Comparison of ENCODE assay signal across 9 mouse cellular contexts in genomic region chr1:155529120-155529963, GRCm38 (mm10). TPM values are rescaled to one million over a fixed set of nuclear protein-coding genes. Genes with fewer than 3 reads are reported as not detected.
DNase-seq lines count a peak whose midpoint lies in the region; ATAC-seq and TF ChIP-seq lines count a peak whose summit lies in the region.
"Had no signal": no experiment of that assay in that cellular context is flagged by ENCODE, and none has a peak within 500 bp of the region (broad histone marks: within the 10 kb centered on the region; RNA-seq: fewer than 3 reads in every experiment).

No protein-coding gene starts in this region.

- DNase-seq in cerebellum, adult 2 months: peak; percentile 31 to 50
- DNase-seq in cerebellum, adult 9-10 months: no peak
- DNase-seq in lung, embryonic 14.5 days: peak; percentile 26
- no peak for DNase-seq in lung, adult 2 months
- no peak for DNase-seq in layer of hippocampus, adult 18-20 months (ENCODE audit: low spot score in 2 of 2)
- DNase-seq in natural killer cell, adult 2 months (ENCODE audit: low spot score in 2 of 2): no peak
- DNase-seq: layer of hippocampus, postnatal 36 days had no signal

- WGBS in cerebellum, adult 2 months: 46% methylated on average over 19 of the region's 19 CpGs
- 71% methylated on average over 19 of the region's 19 CpGs for WGBS in lung, embryonic 14.5 days
- 75% methylated on average over 19 of the region's 19 CpGs for WGBS in lung, adult 2 months
- WGBS in hindbrain, embryonic 12.5 days: 69% methylated on average over 19 of the region's 19 CpGs
- WGBS in stomach, embryonic 14.5 days: 75% methylated on average over 19 of the region's 19 CpGs

- H3K27ac ChIP-seq in cerebellum, adult 2 months (ENCODE audit: insufficient read depth, low read length): no peak overlapping the region
- no peak overlapping the region for H3K27ac ChIP-seq in lung, embryonic 14.5 days (ENCODE audit: low read depth)
- H3K27ac ChIP-seq in hindbrain, embryonic 12.5 days: no peak overlapping the region; the same call in 1 of the 2 replicates
- H3K27ac ChIP-seq in stomach, embryonic 14.5 days (ENCODE audit: low read length): no peak overlapping the region

- H3K9ac ChIP-seq in lung, embryonic 14.5 days: no peak overlapping the region
- H3K9ac ChIP-seq in hindbrain, embryonic 12.5 days: no peak overlapping the region
- no peak overlapping the region for H3K9ac ChIP-seq in stomach, embryonic 14.5 days (replicated peaks; ENCODE audit: low read depth, low read length)

- H3K4me3 ChIP-seq in cerebellum, adult 2 months (replicated peaks; ENCODE audit: insufficient read depth, low read depth, low read length): no peak overlapping the region
- no peak overlapping the region for H3K4me3 ChIP-seq in lung, embryonic 14.5 days (ENCODE audit: low read depth, low read length)
- H3K4me3 ChIP-seq in lung, adult 2 months (replicated peaks; ENCODE audit: extremely low read depth, low read depth, low read length): no peak overlapping the region
- H3K4me3 ChIP-seq in hindbrain, embryonic 12.5 days: no peak overlapping the region
- no peak overlapping the region for H3K4me3 ChIP-seq in stomach, embryonic 14.5 days (ENCODE audit: low read depth, low read length)

- peaks cover 10% of the 10 kb centered on the region for H3K4me1 ChIP-seq in cerebellum, adult 2 months (ENCODE audit: control insufficient read depth, insufficient read depth, low read length)
- peaks cover 5% of the 10 kb centered on the region; the same call in 1 of the 2 replicates for H3K4me1 ChIP-seq in lung, embryonic 14.5 days (ENCODE audit: insufficient read depth)
- H3K4me1 ChIP-seq in lung, adult 2 months (ENCODE audit: control insufficient read depth, insufficient read depth, low read length): peaks cover 5% of the 10 kb centered on the region
- H3K4me1 ChIP-seq in hindbrain, embryonic 12.5 days: peaks cover 47% of the 10 kb centered on the region
- H3K4me1 ChIP-seq in stomach, embryonic 14.5 days (ENCODE audit: control insufficient read depth, insufficient read depth, low read length): peaks cover 15% of the 10 kb centered on the region; the same call in 1 of the 2 replicates

- H3K27me3 ChIP-seq in cerebellum, adult 2 months (ENCODE audit: control insufficient read depth, insufficient read depth, low read length): no peaks in the 10 kb centered on the region; the same call in 1 of the 2 replicates
- no peaks in the 10 kb centered on the region for H3K27me3 ChIP-seq in lung, embryonic 14.5 days (ENCODE audit: insufficient read depth, low read length)
- H3K27me3 ChIP-seq in hindbrain, embryonic 12.5 days: peaks cover 14% of the 10 kb centered on the region
- no peaks in the 10 kb centered on the region for H3K27me3 ChIP-seq in stomach, embryonic 14.5 days (ENCODE audit: control insufficient read depth, insufficient read depth, low read length)

- TF ChIP-seq POLR2A in cerebellum, adult 2 months (IDR thresholded peaks at IDR 0.05; ENCODE audit: borderline replicate concordance, insufficient read depth, low read length): no peak
- no peak for TF ChIP-seq POLR2A in lung, adult 2 months (IDR thresholded peaks at IDR 0.05; ENCODE audit: borderline replicate concordance, extremely low read depth, low read depth, low read length)

- no peaks in the 10 kb centered on the region for H3K9me3 ChIP-seq in lung, embryonic 14.5 days (ENCODE audit: low read depth, low read length)
- H3K9me3 ChIP-seq in hindbrain, embryonic 12.5 days (replicated peaks): no peaks in the 10 kb centered on the region
- H3K9me3 ChIP-seq in stomach, embryonic 14.5 days (ENCODE audit: control insufficient read depth, low read depth, low read length): 0 out of 2 replicates have a peak, but pooled peaks cover 5% of the 10 kb centered on the region

- peak; percentile 27; the same call in 1 of the 2 replicates for ATAC-seq in lung, embryonic 14.5 days (ENCODE audit: insufficient read depth)
- 0 out of 2 replicates have a peak, but pooled peaks have one; percentile 27 for ATAC-seq in hindbrain, embryonic 12.5 days (ENCODE audit: low FRiP score)
- 0 out of 2 replicates have a peak, but pooled peaks have one; percentile 28 for ATAC-seq in stomach, embryonic 14.5 days (ENCODE audit: insufficient number of reproducible peaks, insufficient read depth, low FRiP score, low read depth)

- no peak overlapping the region for H3K4me2 ChIP-seq in lung, embryonic 14.5 days
- 0 out of 2 replicates have a peak overlapping the region, but pooled peaks have one; percentile 4 for H3K4me2 ChIP-seq in hindbrain, embryonic 12.5 days (replicated peaks)
- H3K4me2 ChIP-seq in stomach, embryonic 14.5 days (replicated peaks; ENCODE audit: low read depth, low read length): no peak overlapping the region

- H3K36me3 ChIP-seq in lung, embryonic 14.5 days (ENCODE audit: insufficient read depth): no peaks in the 10 kb centered on the region
- H3K36me3 ChIP-seq in hindbrain, embryonic 12.5 days: no peaks in the 10 kb centered on the region
- no peaks in the 10 kb centered on the region for H3K36me3 ChIP-seq in stomach, embryonic 14.5 days (ENCODE audit: control insufficient read depth, insufficient read depth, low read length)

- TF ChIP-seq CTCF in cerebellum, adult 2 months (IDR thresholded peaks at IDR 0.05; ENCODE audit: borderline replicate concordance, insufficient read depth, low read depth, low read length): no peak
- no peak for TF ChIP-seq CTCF in lung, embryonic 14.5 days (IDR thresholded peaks at IDR 0.05; ENCODE audit: low read depth)
- TF ChIP-seq CTCF in lung, adult 2 months (IDR thresholded peaks at IDR 0.05; ENCODE audit: insufficient read depth, low read length): no peak

RNA-seq across cellular contexts. Expression of gene Acbd6, which starts 28.6 kb away (rescaled TPM):
- polyA plus RNA-seq in cerebellum, adult 2 months (2012; rRNA removed): 78.4 and 85.0 TPM in 2 replicates
- 83.5 and 88.0 TPM in 2 replicates for polyA plus RNA-seq in lung, embryonic 14.5 days (2014; fragmentation: Nextera tagmentation; extraction: Ambion mirVana)
- 73.4 and 164 TPM in 2 replicates for polyA plus RNA-seq in lung, adult 2 months (2012; rRNA removed)
- 91.1 and 91.9 TPM in 2 replicates for polyA plus RNA-seq in hindbrain, embryonic 12.5 days (2016; fragmentation: Nextera tagmentation; extraction: Ambion mirVana)
- polyA plus RNA-seq in stomach, embryonic 14.5 days (2014; fragmentation: Nextera tagmentation; extraction: Ambion mirVana): 68.6 and 69.1 TPM in 2 replicates
- 100 to 1,000 TPM; 102 to 107 TPM for total RNA-seq in layer of hippocampus, adult 18-20 months (2021)

Comparison
In these comparisons a context has a peak if more than half of its experiments do, and no peak if none do; other contexts are left out.
1. DNase-seq: peak in cerebellum, adult 2 months (2 of 2) and lung, embryonic 14.5 days (single experiment); none in cerebellum, adult 9-10 months (single experiment), lung, adult 2 months (single experiment), layer of hippocampus, adult 18-20 months (0 of 2) and natural killer cell, adult 2 months (0 of 2).
2. Peak in every context shown above with its lines, with median percentiles within 50 percentile points of each other: ATAC-seq.